Mouse (Mus musculus) heart, adult 2 months (tissue): ENCODE data around the gene Eml3.
"Not testable (repeated sequence)": the region's sequence is repeated elsewhere in the genome, so short reads cannot be mapped to it uniquely, and the experiment has no call there.

Source experiments
- CTCF ChIP-seq: fragments of 200-600 bp; IDR thresholded peaks from 2 replicates; pipeline ENCODE4 v1.8.1; 2022; ENCODE audit warnings: antibody characterized with exemption, mild to moderate bottlenecking, moderate library complexity
- EP300 ChIP-seq: fragments of 200-500 bp; IDR thresholded peaks from 2 replicates; pipeline ENCODE4 v1.6.1; 2011; ENCODE audit warnings: low read depth, low read length, control low read depth; ENCODE audit not compliant: insufficient read depth

GRCm38 (mm10) chr19:8897211-8897864 is 32.0 kb upstream of the Eml3 start:
- TF ChIP-seq EP300, result 0 out of 2 replicates have a peak, but pooled peaks have one; percentile 6
- TF ChIP-seq CTCF, result not testable (repeated sequence)
